Mouse (Mus musculus) liver, embryonic 15.5 days (tissue): ENCODE measurements around the gene Nup85. TPM values are rescaled to one million over a fixed set of nuclear protein-coding genes. Genes with fewer than 3 reads are reported as not detected.
"Not testable (repeated sequence)": the region's sequence is repeated elsewhere in the genome, so short reads cannot be mapped to it uniquely, and the experiment has no call there.

Experiments used
- ATAC-seq: fragments of 200-750 bp; cut with Nextera tagmentation; 2 replicates; pipeline ENCODE4 v1.8.0; 2017; ENCODE audit warnings: moderate number of reproducible peaks, mild to moderate bottlenecking, moderate library complexity; ENCODE audit not compliant: insufficient read depth
- H3K27ac ChIP-seq: fragments of 300-500 bp; sonication (generic); replicated peaks from 2 replicates; pipeline ENCODE4 v1.5.1; 2015; ENCODE audit warnings: mild to moderate bottlenecking, inconsistent platforms
- H3K27me3 ChIP-seq: fragments of 300-500 bp; sonication (generic); 2 replicates; pipeline ENCODE4 v1.6.1; 2015; ENCODE audit warnings: mild to moderate bottlenecking, inconsistent platforms
- H3K36me3 ChIP-seq: fragments of 300-500 bp; sonication (generic); replicated peaks from 2 replicates; pipeline ENCODE4 v1.6.1; 2015; ENCODE audit warnings: moderate library complexity, mild to moderate bottlenecking, inconsistent platforms
- H3K4me1 ChIP-seq: fragments of 300-500 bp; sonication (generic); replicated peaks from 2 replicates; pipeline ENCODE4 v1.6.1; 2015; ENCODE audit warnings: inconsistent platforms
- H3K4me2 ChIP-seq: fragments of 300-500 bp; sonication (generic); 2 replicates; pipeline ENCODE4 v1.6.1; 2015; ENCODE audit warnings: moderate library complexity, mild to moderate bottlenecking, inconsistent platforms
- H3K4me3 ChIP-seq: fragments of 300-500 bp; sonication (generic); replicated peaks from 2 replicates; pipeline ENCODE4 v1.5.1; 2015; ENCODE audit warnings: mild to moderate bottlenecking, inconsistent platforms
- H3K9ac ChIP-seq: fragments of 300-500 bp; sonication (generic); 2 replicates; pipeline ENCODE4 v1.6.1; 2015; ENCODE audit warnings: moderate library complexity, mild to moderate bottlenecking, inconsistent platforms
- H3K9me3 ChIP-seq: fragments of 300-500 bp; sonication (generic); replicated peaks from 2 replicates; pipeline ENCODE4 v1.6.1; 2016; ENCODE audit warnings: inconsistent platforms
- WGBS: fragments of 180-500 bp; shearing (Covaris S2); methylation state at CpG from one replicate; pipeline ENCODE4 v1.1.7; 2015; ENCODE audit warnings: mixed read lengths; ENCODE audit not compliant: insufficient replicate concordance; 5-methylcytosine and 5-hydroxymethylcytosine counted together
- polyA plus RNA-seq: library from polyadenylated mRNA; unstranded; fragments of >200 nt; fragmentation: Nextera tagmentation; extraction: Ambion mirVana; gene quantifications from 2 replicates; pipeline ENCODE4 v1.2.1, GENCODE M21; 2015

The Nup85 gene
- 111 and 114 TPM in 2 replicates for polyA plus RNA-seq

DNA sequence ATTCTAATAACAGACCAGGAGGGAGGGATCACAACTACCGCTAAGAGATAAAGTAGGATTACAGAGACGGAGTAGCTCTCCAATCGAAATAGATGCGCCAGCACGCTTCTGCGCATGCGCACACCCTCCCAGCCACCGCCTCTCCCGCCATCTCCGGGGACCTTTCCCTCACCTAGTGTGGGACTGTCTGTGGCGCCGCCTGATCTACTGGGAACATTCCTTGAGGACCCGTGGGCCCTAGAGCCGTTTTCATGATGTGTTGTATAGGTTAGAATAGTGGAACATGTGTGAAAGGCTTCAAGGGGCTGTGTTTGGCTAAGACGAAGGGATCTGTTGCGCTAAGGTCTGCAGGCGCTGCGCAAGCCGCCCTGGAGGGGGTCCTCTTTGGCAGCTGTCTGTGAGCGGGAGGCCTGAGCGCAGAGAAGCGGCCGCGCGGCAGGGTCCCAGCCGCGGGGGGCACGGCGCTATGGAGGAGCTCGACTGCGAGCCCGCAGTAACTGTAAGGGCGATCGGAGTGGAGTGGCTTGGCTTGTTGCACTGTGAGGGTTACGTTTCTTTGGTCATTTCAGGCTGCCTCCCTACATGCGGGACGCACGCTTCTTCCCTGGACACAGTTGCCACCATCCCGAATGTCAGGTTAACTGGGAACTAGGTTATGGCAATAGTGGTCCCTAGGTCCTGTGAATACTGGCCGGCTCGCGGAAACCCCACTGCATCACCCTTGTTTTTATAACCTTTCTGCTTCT, at the start of gene Nup85:
Gene Nup85, plus strand, starts transcription at position 371 of the 746 bp plus-strand sequence.
- Histone ChIP-seq H3K27me3 (no peaks in the 10 kb centered on the region), H3K4me3 (peak within 1 kb of the TSS; percentile 93), H3K4me1 (peaks cover 43% of the 10 kb centered on the region), H3K27ac (peak within 1 kb of the TSS; percentile 88), H3K9me3 (no peaks in the 10 kb centered on the region), H3K36me3 (peaks cover 36% of the 10 kb centered on the region), H3K4me2 (peak within 1 kb of the TSS; percentile 81), H3K9ac (peak within 1 kb of the TSS; percentile 82)
- under 1% methylated on average over 42 of the region's 42 CpGs for WGBS
- peak; percentile 97 for ATAC-seq

DNA sequence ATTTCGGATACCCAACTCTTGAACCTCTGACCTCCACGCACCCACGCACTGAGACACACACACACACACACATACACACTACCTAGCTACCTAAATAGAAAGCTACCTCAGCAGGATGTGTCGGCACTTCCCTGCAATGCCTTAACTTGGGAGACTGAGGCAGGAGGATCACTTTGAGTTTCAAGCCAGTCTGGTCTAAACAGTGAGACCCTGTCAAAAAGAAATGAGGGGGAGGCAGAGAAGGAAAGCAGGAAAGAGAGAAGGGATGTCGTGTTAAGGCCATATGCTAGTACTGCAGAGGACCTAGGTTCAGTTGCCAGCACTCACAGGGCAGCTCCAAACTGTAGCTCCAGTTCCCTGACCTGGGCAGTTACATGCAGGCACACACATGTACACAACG, 49.2 kb upstream of the Nup85 start:
- H3K4me1 ChIP-seq, result peaks cover 43% of the 10 kb centered on the region
- no peak for ATAC-seq
- no peaks in the 10 kb centered on the region for H3K27me3 ChIP-seq
- H3K9me3 ChIP-seq, result no peaks in the 10 kb centered on the region
- no peaks in the 10 kb centered on the region for H3K36me3 ChIP-seq
- 0 out of 2 replicates have a peak overlapping the region, but pooled peaks have one; percentile 8 for H3K4me2 ChIP-seq
- WGBS, result 64% methylated on average over 6 of the region's 6 CpGs
- H3K27ac ChIP-seq, result no peak overlapping the region
- no peak overlapping the region for H3K4me3 ChIP-seq
- no peak overlapping the region for H3K9ac ChIP-seq

- 69% methylated on average over 5 of the region's 5 CpGs for WGBS
- Histone ChIP-seq H3K4me2 (no peak overlapping the region), H3K9ac (no peak overlapping the region), H3K36me3 (peaks cover 2% of the 10 kb centered on the region; the same call in 1 of the 2 replicates), H3K4me3 (no peak overlapping the region), H3K9me3 (no peaks in the 10 kb centered on the region), H3K27me3 (no peaks in the 10 kb centered on the region), H3K27ac (no peak overlapping the region), H3K4me1 (peaks cover 24% of the 10 kb centered on the region)
- ATAC-seq, result no peak
Observed at GRCm38 (mm10) chr11:115516942-115517341, 47.3 kb upstream of the Nup85 start.

DNA sequence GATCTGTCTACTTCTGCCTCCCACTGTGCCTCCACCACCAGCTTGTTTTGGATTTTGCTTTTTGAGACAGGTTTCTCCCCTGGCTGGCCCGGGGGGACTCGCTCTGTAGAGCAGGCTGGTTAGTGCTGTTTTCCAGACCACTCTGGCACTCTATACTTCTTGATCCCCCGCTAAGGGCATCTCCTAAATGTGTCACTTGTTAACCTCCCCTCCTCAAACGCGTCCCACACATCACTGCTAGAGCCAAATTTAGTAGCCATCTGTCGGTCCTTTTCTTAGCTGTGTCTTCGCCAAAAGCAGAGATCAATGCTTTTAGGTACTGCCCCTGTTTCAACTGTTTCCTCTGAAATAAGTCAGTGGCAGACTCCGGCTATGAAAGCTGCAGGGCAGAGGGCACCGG, 45.5 kb upstream of the Nup85 start:
- Histone ChIP-seq H3K36me3 (peaks cover 13% of the 10 kb centered on the region), H3K4me1 (peaks cover 12% of the 10 kb centered on the region; the same call in 1 of the 2 replicates), H3K27ac (no peak overlapping the region), H3K9me3 (no peaks in the 10 kb centered on the region), H3K4me3 (no peak overlapping the region), H3K27me3 (no peaks in the 10 kb centered on the region), H3K4me2 (no peak overlapping the region), H3K9ac (no peak overlapping the region)
- WGBS, result 62% methylated on average over 9 of the region's 9 CpGs
- ATAC-seq, result no peak

- no peak overlapping the region for H3K27ac ChIP-seq
- 59% methylated on average over 3 of the region's 3 CpGs for WGBS
Observed at GRCm38 (mm10) chr11:115519581-115519980, 44.7 kb upstream of the Nup85 start.

DNA sequence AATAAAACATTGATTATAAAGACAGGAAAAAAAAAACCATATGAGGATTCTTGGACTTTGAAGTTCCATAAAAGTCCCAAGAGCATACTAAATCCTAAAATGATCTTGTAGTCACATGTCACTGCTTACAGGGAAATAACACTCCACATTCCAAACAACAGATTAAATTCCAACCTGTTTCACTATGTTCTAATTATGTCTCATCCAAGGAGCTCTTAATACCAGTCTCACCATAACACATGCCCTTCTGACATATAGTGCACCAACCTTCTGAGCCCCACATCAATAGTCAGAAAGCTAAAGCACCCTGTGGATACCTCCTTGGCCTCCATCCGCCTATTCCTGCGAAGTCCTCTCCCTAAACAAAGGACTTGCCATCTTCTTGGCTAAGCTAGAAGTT, 44.0 kb upstream of the Nup85 start:
- Histone ChIP-seq H3K9ac (no peak overlapping the region), H3K27me3 (no peaks in the 10 kb centered on the region), H3K4me2 (no peak overlapping the region), H3K27ac (no peak overlapping the region), H3K4me3 (no peak overlapping the region), H3K4me1 (peaks cover 6% of the 10 kb centered on the region; the same call in 1 of the 2 replicates), H3K9me3 (no peaks in the 10 kb centered on the region), H3K36me3 (peaks cover 28% of the 10 kb centered on the region)
- WGBS, result 89% methylated on average over 2 of the region's 2 CpGs
- no peak for ATAC-seq

More at GRCm38 (mm10) chr11:115519581-115519980, 44.7 kb upstream of the Nup85 start:
- Histone ChIP-seq H3K4me1 (peaks cover 10% of the 10 kb centered on the region; the same call in 1 of the 2 replicates), H3K36me3 (peaks cover 21% of the 10 kb centered on the region), H3K27me3 (no peaks in the 10 kb centered on the region), H3K9ac (no peak overlapping the region), H3K4me2 (no peak overlapping the region), H3K9me3 (no peaks in the 10 kb centered on the region), H3K4me3 (no peak overlapping the region)
- no peak for ATAC-seq

DNA sequence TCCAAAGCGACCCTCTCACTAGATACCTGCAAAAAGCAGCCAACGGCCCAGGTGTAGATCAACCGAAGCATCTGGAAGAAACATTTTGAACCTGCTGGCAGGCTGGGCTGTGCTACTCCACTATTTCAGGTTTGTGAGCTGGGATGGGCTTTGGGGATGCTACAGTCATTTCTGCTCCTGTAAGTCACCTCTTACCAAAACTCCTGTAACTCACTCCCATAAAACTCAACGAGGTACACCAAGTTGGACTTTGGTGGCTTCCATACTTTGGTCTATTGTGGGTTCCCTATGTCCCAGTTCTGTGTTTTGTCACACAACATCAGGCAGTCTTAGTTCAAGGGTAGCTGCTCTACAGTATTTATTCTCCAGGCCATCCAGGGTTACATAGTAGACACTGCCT, 43.2 kb upstream of the Nup85 start:
- H3K9me3 ChIP-seq, result no peaks in the 10 kb centered on the region
- H3K4me2 ChIP-seq, result no peak overlapping the region
- no peak overlapping the region for H3K27ac ChIP-seq
- H3K9ac ChIP-seq, result no peak overlapping the region
- H3K27me3 ChIP-seq, result no peaks in the 10 kb centered on the region
- no peak for ATAC-seq
- no peak overlapping the region for H3K4me3 ChIP-seq
- 0 out of 2 replicates have a peak, but pooled peaks cover 8% of the 10 kb centered on the region for H3K4me1 ChIP-seq
- H3K36me3 ChIP-seq, result peaks cover 36% of the 10 kb centered on the region
- 66% methylated on average over 4 of the region's 4 CpGs for WGBS

- ATAC-seq, result no peak
- Histone ChIP-seq H3K36me3 (peaks cover 47% of the 10 kb centered on the region), H3K27me3 (no peaks in the 10 kb centered on the region), H3K9me3 (no peaks in the 10 kb centered on the region), H3K4me3 (no peak overlapping the region), H3K9ac (no peak overlapping the region), H3K4me1 (0 out of 2 replicates have a peak, but pooled peaks cover 8% of the 10 kb centered on the region), H3K4me2 (no peak overlapping the region), H3K27ac (no peak overlapping the region)
- WGBS, result 86% methylated on average over 2 of the region's 2 CpGs
Observed at GRCm38 (mm10) chr11:115522238-115522637, 42.0 kb upstream of the Nup85 start.

DNA sequence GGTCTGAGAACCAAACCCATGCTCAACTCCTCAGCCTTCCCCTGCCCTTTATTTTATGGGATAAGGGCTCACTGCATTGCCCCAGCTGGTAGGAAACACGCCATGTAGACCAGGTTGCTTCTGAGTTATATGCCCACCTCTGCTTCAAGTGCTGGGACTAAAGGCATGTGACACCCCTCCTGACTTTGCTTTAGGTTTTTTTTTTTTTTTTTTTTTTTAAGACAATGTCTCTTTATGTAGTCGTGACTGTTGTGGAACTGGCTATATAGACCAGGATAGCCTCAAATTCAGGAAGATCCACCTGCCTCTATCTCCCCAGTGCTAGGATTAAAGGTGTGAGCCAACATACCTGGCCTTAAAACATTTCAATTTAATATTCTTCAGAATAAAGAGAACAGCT, 41.5 kb upstream of the Nup85 start:
- H3K4me3 ChIP-seq, result no peak overlapping the region
- no peaks in the 10 kb centered on the region for H3K27me3 ChIP-seq
- peaks cover 52% of the 10 kb centered on the region for H3K36me3 ChIP-seq
- no peak overlapping the region for H3K4me2 ChIP-seq
- 73% methylated on average over 2 of the region's 2 CpGs for WGBS
- H3K27ac ChIP-seq, result no peak overlapping the region
- H3K9ac ChIP-seq, result no peak overlapping the region
- H3K4me1 ChIP-seq, result 0 out of 2 replicates have a peak, but pooled peaks cover 8% of the 10 kb centered on the region
- no peak for ATAC-seq
- no peaks in the 10 kb centered on the region for H3K9me3 ChIP-seq

DNA sequence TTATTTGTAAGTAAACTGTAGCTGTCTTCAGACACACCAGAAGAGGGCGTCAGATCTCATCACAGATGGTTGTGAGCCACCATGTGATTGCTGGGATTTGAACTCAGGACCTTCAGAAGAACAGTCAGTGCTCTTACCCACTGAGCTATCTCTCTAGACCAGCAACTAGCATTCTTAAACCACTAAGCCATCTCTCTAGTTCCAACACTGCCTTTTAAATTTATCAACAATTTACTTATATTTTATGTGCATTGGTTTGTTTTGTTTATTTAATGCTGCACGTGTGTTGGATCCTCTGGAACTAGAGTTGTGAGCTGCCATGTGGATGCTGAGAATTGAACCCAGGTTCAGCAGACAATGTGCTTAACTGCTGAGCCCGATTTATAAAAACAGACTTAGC, 37.8 kb upstream of the Nup85 start:
- H3K36me3 ChIP-seq, result peaks cover 85% of the 10 kb centered on the region
- not testable (repeated sequence) for H3K9me3 ChIP-seq, H3K4me2 ChIP-seq, ATAC-seq, H3K4me3 ChIP-seq, H3K4me1 ChIP-seq, H3K27me3 ChIP-seq, H3K9ac ChIP-seq, H3K27ac ChIP-seq
- WGBS, result 69% methylated on average over 3 of the region's 3 CpGs

GRCm38 (mm10) chr11:115534759-115535371, 29.4 kb upstream of the Nup85 start:
- Histone ChIP-seq H3K9ac (peak overlapping the region; percentile 99), H3K4me3 (peak overlapping the region; percentile 100), H3K9me3 (no peaks in the 10 kb centered on the region), H3K27ac (peak overlapping the region; percentile 100), H3K4me1 (peaks cover 46% of the 10 kb centered on the region), H3K4me2 (peak overlapping the region; percentile 79), H3K27me3 (no peaks in the 10 kb centered on the region), H3K36me3 (peaks cover 42% of the 10 kb centered on the region)
- ATAC-seq, result no peak
- 4% methylated on average over 11 of the region's 11 CpGs for WGBS
